Mouse (Mus musculus) neural tube, embryonic 12.5 days (tissue): ENCODE data around the gene Hid1. TPM values are rescaled to one million over a fixed set of nuclear protein-coding genes. Genes with fewer than 3 reads are reported as not detected.

ENCODE experiments used
- ATAC-seq: fragments of 200-750 bp; cut with Nextera tagmentation; 2 replicates; pipeline ENCODE4 v1.8.0; 2017; ENCODE audit warnings: low read depth, mild to moderate bottlenecking, moderate TSS enrichment, moderate library complexity; ENCODE audit not compliant: low FRiP score
- H3K27ac ChIP-seq: fragments of 300-500 bp; sonication (generic); 2 replicates; pipeline ENCODE4 v1.5.1; 2016
- H3K27me3 ChIP-seq: fragments of 300-500 bp; sonication (generic); replicated peaks from 2 replicates; pipeline ENCODE4 v1.6.1; 2016; ENCODE audit warnings: mild to moderate bottlenecking
- H3K36me3 ChIP-seq: fragments of 300-500 bp; sonication (generic); 2 replicates; pipeline ENCODE4 v1.6.1; 2016; ENCODE audit warnings: mild to moderate bottlenecking
- H3K4me1 ChIP-seq: fragments of 300-500 bp; sonication (generic); 2 replicates; pipeline ENCODE4 v1.6.1; 2016
- H3K4me2 ChIP-seq: fragments of 300-500 bp; sonication (generic); replicated peaks from 2 replicates; pipeline ENCODE4 v1.6.1; 2016; ENCODE audit warnings: mild to moderate bottlenecking
- H3K4me3 ChIP-seq: fragments of 300-500 bp; sonication (generic); 2 replicates; pipeline ENCODE4 v1.5.1; 2016
- H3K9ac ChIP-seq: fragments of 300-500 bp; sonication (generic); 2 replicates; pipeline ENCODE4 v1.6.1; 2016; ENCODE audit warnings: mild to moderate bottlenecking
- H3K9me3 ChIP-seq: fragments of 300-500 bp; sonication (generic); 2 replicates; pipeline ENCODE4 v1.6.1; 2016; ENCODE audit warnings: mild to moderate bottlenecking
- WGBS: fragments of 180-500 bp; shearing (Covaris S2); methylation state at CpG from one replicate; pipeline ENCODE4 v1.1.7; 2016; 5-methylcytosine and 5-hydroxymethylcytosine counted together
- polyA plus RNA-seq: library from polyadenylated mRNA; unstranded; fragments of >200 nt; fragmentation: Nextera tagmentation; extraction: Ambion mirVana; gene quantifications from 2 replicates; pipeline ENCODE4 v1.2.1, GENCODE M21; 2016

The Hid1 gene
- polyA plus RNA-seq, result 28.9 and 30.3 TPM in 2 replicates

GRCm38 (mm10) chr11:115367395-115367944, at the start of gene Hid1:
Gene Hid1 (minus strand): TSS chr11:115367756.
- Histone ChIP-seq H3K27me3 (peaks cover 22% of the 10 kb centered on the region; the same call in 1 of the 2 replicates), H3K36me3 (no peaks in the 10 kb centered on the region), H3K9me3 (no peaks in the 10 kb centered on the region), H3K4me1 (peaks cover 20% of the 10 kb centered on the region), H3K4me2 (peak within 1 kb of the TSS; percentile 93), H3K4me3 (peak within 1 kb of the TSS; percentile 62), H3K9ac (peak within 1 kb of the TSS; percentile 77), H3K27ac (peak within 1 kb of the TSS; percentile 68; the same call in 1 of the 2 replicates)
- under 1% methylated on average over 39 of the region's 39 CpGs for WGBS
- ATAC-seq, result peak; percentile 75

GRCm38 (mm10) chr11:115409556-115409955, 42.0 kb upstream of the Hid1 start:
- Histone ChIP-seq H3K36me3 (peaks cover 46% of the 10 kb centered on the region), H3K27me3 (no peaks in the 10 kb centered on the region), H3K9ac (0 out of 2 replicates have a peak overlapping the region, but pooled peaks have one; percentile 23), H3K9me3 (no peaks in the 10 kb centered on the region), H3K27ac (peak overlapping the region; percentile 47), H3K4me2 (0 out of 2 replicates have a peak overlapping the region, but pooled peaks have one; percentile 2), H3K4me3 (no peak overlapping the region), H3K4me1 (peaks cover 54% of the 10 kb centered on the region)
- 39% methylated on average over 7 of the region's 7 CpGs for WGBS
- no peak for ATAC-seq

GRCm38 (mm10) chr11:115408266-115408920, 40.8 kb upstream of the Hid1 start:
- H3K36me3 ChIP-seq, result peaks cover 46% of the 10 kb centered on the region
- no peaks in the 10 kb centered on the region for H3K9me3 ChIP-seq
- peaks cover 55% of the 10 kb centered on the region for H3K4me1 ChIP-seq
- H3K4me2 ChIP-seq, result peak overlapping the region; percentile 2
- H3K27ac ChIP-seq, result peak overlapping the region; percentile 23
- H3K4me3 ChIP-seq, result no peak overlapping the region
- no peaks in the 10 kb centered on the region for H3K27me3 ChIP-seq
- no peak for ATAC-seq
- H3K9ac ChIP-seq, result no peak overlapping the region
- WGBS, result 82% methylated on average over 6 of the region's 6 CpGs

GRCm38 (mm10) chr11:115406858-115407401, 39.4 kb upstream of the Hid1 start:
- ATAC-seq, result no peak
- Histone ChIP-seq H3K27me3 (no peaks in the 10 kb centered on the region), H3K27ac (no peak overlapping the region), H3K4me1 (peaks cover 50% of the 10 kb centered on the region), H3K9me3 (no peaks in the 10 kb centered on the region), H3K4me2 (no peak overlapping the region), H3K4me3 (no peak overlapping the region), H3K36me3 (peaks cover 46% of the 10 kb centered on the region), H3K9ac (no peak overlapping the region)
- WGBS, result 95% methylated on average over 17 of the region's 17 CpGs

GRCm38 (mm10) chr11:115405723-115406122, 38.2 kb upstream of the Hid1 start:
- no peak for ATAC-seq
- Histone ChIP-seq H3K4me3 (no peak overlapping the region), H3K27me3 (no peaks in the 10 kb centered on the region), H3K4me2 (no peak overlapping the region), H3K27ac (no peak overlapping the region), H3K9ac (no peak overlapping the region), H3K36me3 (peaks cover 38% of the 10 kb centered on the region), H3K4me1 (peaks cover 42% of the 10 kb centered on the region), H3K9me3 (no peaks in the 10 kb centered on the region)
- 96% methylated on average over 6 of the region's 6 CpGs for WGBS

- Histone ChIP-seq H3K27ac (peak within 1 kb of the TSS; percentile 82), H3K4me3 (peak within 1 kb of the TSS; percentile 89), H3K9ac (peak within 1 kb of the TSS; percentile 91), H3K9me3 (no peaks in the 10 kb centered on the region), H3K4me2 (peak within 1 kb of the TSS; percentile 81), H3K27me3 (no peaks in the 10 kb centered on the region), H3K36me3 (peaks cover 28% of the 10 kb centered on the region), H3K4me1 (peaks cover 20% of the 10 kb centered on the region)
- ATAC-seq, result peak; percentile 83
- WGBS, result 4% methylated on average over 50 of the region's 50 CpGs
These were observed 36.0 kb upstream of the Hid1 start, which contains the start of gene Mrpl58 for GRCm38 (mm10) chr11:115403338-115404124. Gene Mrpl58 (plus strand): TSS chr11:115403752.

GRCm38 (mm10) chr11:115400630-115401391, 33.3 kb upstream of the Hid1 start:
- H3K4me1 ChIP-seq, result peaks cover 13% of the 10 kb centered on the region
- H3K4me3 ChIP-seq, result no peak overlapping the region
- H3K4me2 ChIP-seq, result no peak overlapping the region; the same call in 1 of the 2 replicates
- H3K27ac ChIP-seq, result no peak overlapping the region
- H3K9me3 ChIP-seq, result no peaks in the 10 kb centered on the region
- H3K36me3 ChIP-seq, result peaks cover 14% of the 10 kb centered on the region
- 50% methylated on average over 11 of the region's 11 CpGs for WGBS
- no peak for ATAC-seq
- no peaks in the 10 kb centered on the region for H3K27me3 ChIP-seq
- H3K9ac ChIP-seq, result no peak overlapping the region

GRCm38 (mm10) chr11:115400126-115400525, 32.6 kb upstream of the Hid1 start:
- Histone ChIP-seq H3K9ac (no peak overlapping the region), H3K27me3 (no peaks in the 10 kb centered on the region), H3K27ac (no peak overlapping the region), H3K4me3 (no peak overlapping the region), H3K9me3 (no peaks in the 10 kb centered on the region), H3K36me3 (peaks cover 16% of the 10 kb centered on the region), H3K4me1 (peaks cover 13% of the 10 kb centered on the region), H3K4me2 (no peak overlapping the region)
- 90% methylated on average over 3 of the region's 3 CpGs for WGBS
- ATAC-seq, result no peak

- Histone ChIP-seq H3K4me2 (no peak overlapping the region), H3K4me1 (peaks cover 3% of the 10 kb centered on the region; the same call in 1 of the 2 replicates), H3K9me3 (no peaks in the 10 kb centered on the region), H3K36me3 (peaks cover 33% of the 10 kb centered on the region), H3K4me3 (no peak overlapping the region), H3K27ac (no peak overlapping the region), H3K9ac (no peak overlapping the region), H3K27me3 (no peaks in the 10 kb centered on the region)
- ATAC-seq, result no peak
- 83% methylated on average over 7 of the region's 7 CpGs for WGBS
These were observed 30.5 kb upstream of the Hid1 start for GRCm38 (mm10) chr11:115398085-115398484.

GRCm38 (mm10) chr11:115393721-115394325, 26.3 kb upstream of the Hid1 start:
- Histone ChIP-seq H3K9ac (0 out of 2 replicates have a peak overlapping the region, but pooled peaks have one; percentile 13), H3K36me3 (peaks cover 64% of the 10 kb centered on the region), H3K4me3 (no peak overlapping the region), H3K27me3 (no peaks in the 10 kb centered on the region), H3K9me3 (no peaks in the 10 kb centered on the region), H3K27ac (no peak overlapping the region), H3K4me1 (no peaks in the 10 kb centered on the region), H3K4me2 (no peak overlapping the region)
- ATAC-seq, result no peak
- WGBS, result 62% methylated on average over 34 of the region's 34 CpGs

GRCm38 (mm10) chr11:115391358-115391757, 23.8 kb upstream of the Hid1 start:
- Histone ChIP-seq H3K4me3 (no peak overlapping the region), H3K9ac (no peak overlapping the region), H3K4me2 (no peak overlapping the region), H3K4me1 (no peaks in the 10 kb centered on the region), H3K36me3 (peaks cover 60% of the 10 kb centered on the region), H3K9me3 (no peaks in the 10 kb centered on the region), H3K27ac (no peak overlapping the region), H3K27me3 (no peaks in the 10 kb centered on the region)
- WGBS, result 94% methylated on average over 7 of the region's 7 CpGs
- no peak for ATAC-seq
